Mouse (Mus musculus): ENCODE data around the gene Gm10309. TPM values are rescaled to one million over a fixed set of nuclear protein-coding genes. Genes with fewer than 3 reads are reported as not detected.

The Gm10309 gene
- total and polyA plus RNA-seq, 2 experiments: not detected

GRCm38 (mm10) chr17:86523374-86523773 lies 18.3 kb upstream of the Gm10309 start:
- Histone ChIP-seq H3K4me1 (ENCODE audit: control insufficient read depth, insufficient read depth, low read length) (peaks cover 34% of the 10 kb centered on the region), H3K27me3 (ENCODE audit: control insufficient read depth, insufficient read depth, low read length) (no peaks in the 10 kb centered on the region), H3K36me3 (ENCODE audit: control insufficient read depth, insufficient read depth, low read length) (no peaks in the 10 kb centered on the region), H3K4me3 (ENCODE audit: insufficient read depth, low read depth, low read length) (no peak overlapping the region), H3K27ac (replicated peaks; ENCODE audit: insufficient read depth, low read depth, low read length) (peak overlapping the region; percentile 93), H3K79me2 (ENCODE audit: control insufficient read depth, insufficient read depth, low read length) (no peaks in the 10 kb centered on the region), H3K9ac (ENCODE audit: low read depth, low read length) (0 out of 2 replicates have a peak overlapping the region, but pooled peaks have one; percentile 5)
- TF ChIP-seq POLR2A (IDR thresholded peaks at IDR 0.05; ENCODE audit: extremely low read depth, insufficient read depth, low read length): no peak
- TF ChIP-seq CTCF (IDR thresholded peaks at IDR 0.05; ENCODE audit: low read depth, low read length): no peak
- 17% methylated on average over 3 of the region's 3 CpGs for WGBS
- DNase-seq (ENCODE audit: extremely low read depth, low read depth, low spot score): peak; percentile 99

GRCm38 (mm10) chr17:86522649-86523048 lies 17.6 kb upstream of the Gm10309 start:
- H3K4me3 ChIP-seq (ENCODE audit: insufficient read depth, low read depth, low read length): no peak overlapping the region
- H3K4me1 ChIP-seq (ENCODE audit: control insufficient read depth, insufficient read depth, low read length): peaks cover 30% of the 10 kb centered on the region
- DNase-seq (ENCODE audit: extremely low read depth, low read depth, low spot score): peak; percentile 80
- 20% methylated on average over 5 of the region's 5 CpGs for WGBS
- TF ChIP-seq CTCF (IDR thresholded peaks at IDR 0.05; ENCODE audit: low read depth, low read length): no peak
- TF ChIP-seq POLR2A (IDR thresholded peaks at IDR 0.05; ENCODE audit: extremely low read depth, insufficient read depth, low read length): no peak
- H3K27ac ChIP-seq (replicated peaks; ENCODE audit: insufficient read depth, low read depth, low read length): peak overlapping the region; percentile 93
- H3K27me3 ChIP-seq (ENCODE audit: control insufficient read depth, insufficient read depth, low read length): no peaks in the 10 kb centered on the region
- no peaks in the 10 kb centered on the region for H3K36me3 ChIP-seq (ENCODE audit: control insufficient read depth, insufficient read depth, low read length)
- no peaks in the 10 kb centered on the region for H3K79me2 ChIP-seq (ENCODE audit: control insufficient read depth, insufficient read depth, low read length)
- no peak overlapping the region for H3K9ac ChIP-seq (ENCODE audit: low read depth, low read length)

- Histone ChIP-seq H3K36me3 (ENCODE audit: control insufficient read depth, insufficient read depth, low read length) (no peaks in the 10 kb centered on the region), H3K79me2 (ENCODE audit: control insufficient read depth, insufficient read depth, low read length) (no peaks in the 10 kb centered on the region), H3K27me3 (ENCODE audit: control insufficient read depth, insufficient read depth, low read length) (no peaks in the 10 kb centered on the region), H3K27ac (replicated peaks; ENCODE audit: insufficient read depth, low read depth, low read length) (no peak overlapping the region), H3K9ac (ENCODE audit: low read depth, low read length) (no peak overlapping the region), H3K4me3 (ENCODE audit: insufficient read depth, low read depth, low read length) (no peak overlapping the region), H3K4me1 (ENCODE audit: control insufficient read depth, insufficient read depth, low read length) (peaks cover 23% of the 10 kb centered on the region)
- 94% methylated on average over 11 of the region's 11 CpGs for WGBS
- no peak for DNase-seq (ENCODE audit: extremely low read depth, low read depth, low spot score)
- no peak for TF ChIP-seq CTCF (IDR thresholded peaks at IDR 0.05; ENCODE audit: low read depth, low read length)
- no peak for TF ChIP-seq POLR2A (IDR thresholded peaks at IDR 0.05; ENCODE audit: extremely low read depth, insufficient read depth, low read length)
Measured at GRCm38 (mm10) chr17:86521252-86521651, 16.2 kb upstream of the Gm10309 start.

- Histone ChIP-seq H3K9ac (ENCODE audit: low read depth, low read length) (no peak overlapping the region), H3K27ac (replicated peaks; ENCODE audit: insufficient read depth, low read depth, low read length) (no peak overlapping the region), H3K4me3 (ENCODE audit: insufficient read depth, low read depth, low read length) (no peak overlapping the region), H3K27me3 (ENCODE audit: control insufficient read depth, insufficient read depth, low read length) (no peaks in the 10 kb centered on the region), H3K79me2 (ENCODE audit: control insufficient read depth, insufficient read depth, low read length) (no peaks in the 10 kb centered on the region), H3K36me3 (ENCODE audit: control insufficient read depth, insufficient read depth, low read length) (no peaks in the 10 kb centered on the region), H3K4me1 (ENCODE audit: control insufficient read depth, insufficient read depth, low read length) (peaks cover 13% of the 10 kb centered on the region)
- TF ChIP-seq POLR2A (IDR thresholded peaks at IDR 0.05; ENCODE audit: extremely low read depth, insufficient read depth, low read length): no peak
- no peak for TF ChIP-seq CTCF (IDR thresholded peaks at IDR 0.05; ENCODE audit: low read depth, low read length)
- 94% methylated on average over 7 of the region's 7 CpGs for WGBS
- DNase-seq (ENCODE audit: extremely low read depth, low read depth, low spot score): no peak
Measured at GRCm38 (mm10) chr17:86518604-86519003, 13.6 kb upstream of the Gm10309 start.

- 90% methylated on average over 5 of the region's 5 CpGs for WGBS
- H3K4me3 ChIP-seq (ENCODE audit: insufficient read depth, low read depth, low read length): no peak overlapping the region
- DNase-seq (ENCODE audit: extremely low read depth, low read depth, low spot score): no peak
- H3K27ac ChIP-seq (replicated peaks; ENCODE audit: insufficient read depth, low read depth, low read length): no peak overlapping the region
- H3K79me2 ChIP-seq (ENCODE audit: control insufficient read depth, insufficient read depth, low read length): no peaks in the 10 kb centered on the region
- no peak for TF ChIP-seq POLR2A (IDR thresholded peaks at IDR 0.05; ENCODE audit: extremely low read depth, insufficient read depth, low read length)
- no peak for TF ChIP-seq CTCF (IDR thresholded peaks at IDR 0.05; ENCODE audit: low read depth, low read length)
- H3K36me3 ChIP-seq (ENCODE audit: control insufficient read depth, insufficient read depth, low read length): no peaks in the 10 kb centered on the region
- H3K9ac ChIP-seq (ENCODE audit: low read depth, low read length): no peak overlapping the region
- H3K27me3 ChIP-seq (ENCODE audit: control insufficient read depth, insufficient read depth, low read length): no peaks in the 10 kb centered on the region
- peaks cover 6% of the 10 kb centered on the region for H3K4me1 ChIP-seq (ENCODE audit: control insufficient read depth, insufficient read depth, low read length)
Measured at GRCm38 (mm10) chr17:86516630-86517029, 11.6 kb upstream of the Gm10309 start.

- H3K79me2 ChIP-seq (ENCODE audit: control insufficient read depth, insufficient read depth, low read length): no peaks in the 10 kb centered on the region
- peaks cover 6% of the 10 kb centered on the region for H3K4me1 ChIP-seq (ENCODE audit: control insufficient read depth, insufficient read depth, low read length)
- H3K27ac ChIP-seq (replicated peaks; ENCODE audit: insufficient read depth, low read depth, low read length): peak overlapping the region; percentile 14; the same call in 1 of the 2 replicates
- no peak for TF ChIP-seq POLR2A (IDR thresholded peaks at IDR 0.05; ENCODE audit: extremely low read depth, insufficient read depth, low read length)
- TF ChIP-seq CTCF (IDR thresholded peaks at IDR 0.05; ENCODE audit: low read depth, low read length): no peak
- no peaks in the 10 kb centered on the region for H3K36me3 ChIP-seq (ENCODE audit: control insufficient read depth, insufficient read depth, low read length)
- no peak overlapping the region for H3K9ac ChIP-seq (ENCODE audit: low read depth, low read length)
- DNase-seq (ENCODE audit: extremely low read depth, low read depth, low spot score): no peak
- no peaks in the 10 kb centered on the region for H3K27me3 ChIP-seq (ENCODE audit: control insufficient read depth, insufficient read depth, low read length)
- no peak overlapping the region for H3K4me3 ChIP-seq (ENCODE audit: insufficient read depth, low read depth, low read length)
- WGBS: 68% methylated on average over 13 of the region's 13 CpGs
Measured at GRCm38 (mm10) chr17:86514974-86515620, 10.1 kb upstream of the Gm10309 start.

Data from liver, adult 2 months (tissue).